Comparison of ENCODE assay signal across 10 mouse cellular contexts in the genomic region with DNA sequence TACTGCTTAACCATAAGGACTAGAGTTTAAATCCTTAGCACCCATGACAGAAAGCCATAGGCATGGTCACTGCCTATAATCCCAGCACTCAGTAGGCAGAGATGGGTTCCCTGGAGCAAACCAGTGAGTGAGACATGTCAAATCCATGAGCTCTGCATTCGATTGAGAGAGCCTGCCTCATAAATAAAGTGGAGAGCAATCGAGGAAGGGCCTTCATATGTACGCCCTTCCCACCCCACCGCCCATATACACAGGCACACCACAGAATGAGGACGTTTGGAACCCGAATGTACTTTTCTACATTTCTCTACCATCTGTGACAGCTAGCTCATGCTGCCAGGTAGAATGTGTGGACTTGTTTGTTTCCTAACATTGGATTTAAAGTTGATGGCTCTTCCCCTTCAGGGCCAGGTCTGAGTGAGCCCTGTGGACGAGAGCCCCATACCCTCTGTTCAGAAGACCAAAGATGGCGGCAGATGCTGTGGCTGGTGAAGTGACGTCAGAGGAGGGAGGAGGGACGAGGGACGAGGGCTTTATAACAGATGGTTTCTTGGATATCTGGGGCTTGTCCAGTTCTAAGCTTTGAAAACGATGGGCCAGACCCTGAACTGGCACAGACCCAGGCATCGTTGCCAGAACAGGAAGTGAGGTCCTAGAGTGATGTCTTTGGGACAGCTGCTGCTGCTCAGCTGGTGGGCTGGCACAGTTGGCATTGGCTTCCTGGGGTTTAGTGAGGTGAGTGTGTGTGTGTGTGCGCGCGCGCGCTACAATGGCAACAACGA. TPM values are rescaled to one million over a fixed set of nuclear protein-coding genes. Genes with fewer than 3 reads are reported as not detected.
A peak's percentile ranks its signal among the peaks of the same experiment; 100 is the strongest.
DNase-seq lines count a peak whose midpoint lies in the region; ATAC-seq and TF ChIP-seq lines count a peak whose summit lies in the region.
"Had no signal": no experiment of that assay in that cellular context is flagged by ENCODE, and none has a peak within 500 bp of the region (broad histone marks: within the 10 kb centered on the region; RNA-seq: fewer than 3 reads in every experiment).

No protein-coding gene starts in this region.

- peaks cover 5% of the 10 kb centered on the region; the same call in 1 of the 2 replicates for H3K4me1 ChIP-seq in stomach, postnatal 0 days (replicated peaks; ENCODE audit: control insufficient read depth, insufficient read depth)

- no peak for TF ChIP-seq CTCF in gastrocnemius, adult 2 months (IDR thresholded peaks at IDR 0.05)
- TF ChIP-seq CTCF in stomach, postnatal 0 days (IDR thresholded peaks at IDR 0.05; ENCODE audit: low read depth), result no peak

- intact Hi-C loops in gastrocnemius, adult 2 months (cut with DNase I), result no loop called here

- no peaks in the 10 kb centered on the region for H3K27me3 ChIP-seq in stomach, postnatal 0 days (ENCODE audit: control insufficient read depth, insufficient read depth, low read length)
- H3K27me3 ChIP-seq: stomach, embryonic 15.5 days had no signal

- no peak overlapping the region for H3K4me2 ChIP-seq in stomach, postnatal 0 days (replicated peaks; ENCODE audit: low read depth)
- H3K4me2 ChIP-seq: stomach, embryonic 15.5 days had no signal

- H3K27ac ChIP-seq in gastrocnemius, adult 2 months, result no peak overlapping the region
- H3K27ac ChIP-seq in stomach, postnatal 0 days (replicated peaks), result 0 out of 2 replicates have a peak overlapping the region, but pooled peaks have one; percentile 40

- H3K9me3 ChIP-seq in stomach, postnatal 0 days (ENCODE audit: control insufficient read depth, low read length), result no peaks in the 10 kb centered on the region
- H3K9me3 ChIP-seq: stomach, embryonic 15.5 days had no signal

- peak overlapping the region; percentile 9; the same call in 1 of the 2 replicates for H3K4me3 ChIP-seq in gastrocnemius, adult 2 months
- no peak overlapping the region for H3K4me3 ChIP-seq in stomach, postnatal 0 days (ENCODE audit: low read depth, low read length)
- H3K4me3 ChIP-seq: stomach, embryonic 15.5 days had no signal

- DNase-seq in gastrocnemius, adult 2 months, result peak; percentile 49
- DNase-seq in gastrocnemius, adult 8-10 months (ENCODE audit: low spot score in 2 of 2), result no peak
- DNase-seq in right cerebral cortex, postnatal 10 days (ENCODE audit: low spot score in 2 of 2), result peak; percentile 72 to 77
- no peak for DNase-seq in right cerebral cortex, postnatal 36 days (ENCODE audit: low spot score in 2 of 2)
- DNase-seq in gastrocnemius, postnatal 4 days (ENCODE audit: low spot score in 2 of 2), result peak; percentile 27 to 62
- DNase-seq in stomach, postnatal 0 days (ENCODE audit: low spot score), result peak; percentile 19
- DNase-seq in B cell, adult 2 months, result no peak
- DNase-seq in heart, adult 18-20 months, result no peak
- DNase-seq: kidney, postnatal 25 days had no signal

- TF ChIP-seq EP300 in stomach, postnatal 0 days (optimal IDR thresholded peaks at IDR 0.05), result no peak

- peak; percentile 39; the same call in 1 of the 2 replicates for ATAC-seq in stomach, postnatal 0 days (ENCODE audit: low FRiP score, low TSS enrichment)

- no peaks in the 10 kb centered on the region for H3K36me3 ChIP-seq in stomach, postnatal 0 days (ENCODE audit: control insufficient read depth, insufficient read depth, low read length)
- H3K36me3 ChIP-seq: stomach, embryonic 15.5 days had no signal

- WGBS in stomach, postnatal 0 days, result 74% methylated on average over 19 of the region's 19 CpGs

- H3K9ac ChIP-seq in stomach, postnatal 0 days (ENCODE audit: low read length), result no peak overlapping the region
- H3K9ac ChIP-seq: stomach, embryonic 15.5 days had no signal

RNA-seq across cellular contexts. Expression of a gene that starts 42.1 kb away (rescaled TPM):
- 1 to 10 TPM; 4.0 to 4.4 TPM for total RNA-seq in gastrocnemius, adult 2 months (2021)
- 1 to 10 TPM; 1.1 to 2.0 (median 1.7) TPM for total RNA-seq in gastrocnemius, adult 8-10 months (2022)
- total RNA-seq in gastrocnemius, postnatal 4 days (2021), result 10 to 100 TPM; 16.3 to 17.5 TPM
- polyA plus RNA-seq in stomach, postnatal 0 days (2015; fragmentation: Nextera tagmentation; extraction: Ambion mirVana), result 21.9 and 22.3 TPM in 2 replicates
- 1 to 10 TPM; 6.4 to 6.9 TPM for total RNA-seq in heart, adult 18-20 months (2021)

Comparison
In these comparisons a context has a peak if more than half of its experiments do, and no peak if none do; other contexts are left out.
1. DNase-seq: peak in gastrocnemius, adult 2 months (single experiment), right cerebral cortex, postnatal 10 days (2 of 2), gastrocnemius, postnatal 4 days (2 of 2) and stomach, postnatal 0 days (single experiment); none in gastrocnemius, adult 8-10 months (0 of 2), right cerebral cortex, postnatal 36 days (0 of 2), B cell, adult 2 months (0 of 2) and heart, adult 18-20 months (0 of 2).